Mouse (Mus musculus): ENCODE data around the gene Adh7.

Gene Adh7

DNA sequence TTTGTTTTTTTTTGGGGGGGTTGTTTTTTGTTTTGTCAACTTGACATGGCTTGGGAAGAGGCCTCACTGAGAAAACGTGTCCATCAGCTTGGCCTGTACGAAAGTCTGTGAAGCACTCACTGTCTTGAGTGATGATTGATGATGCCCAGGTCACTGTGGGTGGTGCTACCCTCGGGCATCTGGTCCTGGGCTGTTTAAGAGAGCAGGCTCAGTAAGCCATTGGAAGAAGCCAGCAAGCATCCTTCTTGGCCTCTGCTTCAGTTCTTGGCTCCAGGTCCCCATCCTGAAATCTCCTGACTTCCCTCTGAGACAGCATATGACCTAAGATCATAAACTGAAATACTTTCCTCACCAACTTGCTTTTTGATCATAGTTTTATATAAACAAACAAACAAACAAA, 37.8 kb downstream of the Adh7 start:
- no peak for DNase-seq

DNA sequence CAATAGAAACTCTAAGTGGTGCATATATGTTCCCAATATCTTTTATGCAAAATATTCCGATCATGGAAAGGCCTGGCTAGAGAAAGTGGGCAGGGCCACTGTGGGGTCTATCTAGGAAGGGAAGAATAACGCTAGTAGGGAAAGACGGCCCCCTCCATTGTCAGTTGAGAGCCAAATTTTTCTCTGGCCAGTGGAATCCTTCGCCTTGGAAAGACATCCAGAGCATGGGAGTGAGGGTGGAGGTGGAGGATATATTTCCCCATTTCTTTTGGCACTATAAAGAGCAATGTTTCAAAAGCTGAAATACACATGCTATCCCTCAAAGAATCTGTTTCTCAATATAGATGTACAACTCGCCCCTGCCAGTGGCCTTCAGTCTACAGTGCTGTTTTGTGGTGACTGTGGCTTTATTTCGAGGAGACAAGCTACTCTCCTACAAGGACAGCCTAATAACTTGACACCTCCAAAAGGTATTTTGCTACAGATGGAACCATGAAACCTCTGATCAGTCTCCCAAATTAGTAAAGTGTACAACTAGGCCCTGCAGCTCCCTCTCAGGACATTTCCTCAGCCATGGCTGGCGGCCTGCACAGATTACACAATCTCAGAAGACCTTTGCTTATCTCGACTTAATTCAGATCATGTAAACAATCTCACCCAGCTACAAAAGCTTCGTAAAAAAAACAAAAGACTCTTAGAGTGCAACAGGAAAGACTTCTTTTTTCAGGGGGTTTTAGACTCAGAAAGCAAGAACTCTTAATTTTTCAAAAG, 38.4 kb downstream of the Adh7 start:
- no peak for DNase-seq

DNA sequence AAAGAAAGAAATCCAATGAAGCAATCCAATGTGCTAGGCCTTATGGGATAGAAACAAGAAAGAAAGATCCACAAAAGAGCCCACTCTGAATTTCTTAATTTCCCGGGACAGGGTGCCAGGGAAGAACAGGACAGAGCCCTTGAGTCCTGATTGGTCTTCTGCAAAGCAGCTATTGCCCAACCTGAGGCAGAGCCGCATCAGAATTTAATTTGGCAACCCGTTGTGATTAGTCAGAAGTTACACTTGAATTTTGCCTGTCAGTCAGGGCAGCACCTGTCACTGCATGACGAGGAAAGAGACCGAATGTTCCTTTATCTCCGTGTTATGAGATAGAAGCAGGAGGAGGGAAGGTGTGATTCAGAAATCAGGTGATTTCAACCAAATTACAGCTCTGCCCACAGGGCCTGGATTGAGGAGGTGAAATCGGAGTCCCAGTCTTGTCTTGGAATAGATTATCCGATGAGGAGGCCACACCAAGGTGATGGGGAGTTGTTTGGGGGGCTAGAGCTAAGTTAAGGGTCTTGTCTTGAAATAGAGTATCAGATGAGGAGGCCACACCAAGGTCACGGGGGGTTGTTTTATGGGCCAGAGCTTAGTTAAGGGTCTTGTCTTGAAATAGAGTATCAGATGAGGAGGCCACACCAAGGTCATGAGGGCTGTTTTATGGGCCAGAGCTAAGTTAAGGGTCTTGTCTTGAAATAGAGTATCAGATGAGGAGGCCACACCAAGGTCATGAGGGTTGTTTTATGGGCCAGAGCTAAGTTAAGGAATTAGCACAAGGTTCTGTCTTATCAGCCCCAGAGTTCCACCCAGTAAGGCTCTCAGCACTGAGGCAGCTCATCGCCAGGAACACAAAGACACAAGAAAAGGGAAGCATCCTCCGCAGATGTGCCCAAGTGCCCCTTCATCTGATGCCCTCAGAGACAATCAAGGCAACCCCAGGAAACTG, 43.4 kb downstream of the Adh7 start, which contains the start of gene Adh1:
Gene Adh1 (plus strand): TSS at position 271 of the 949 bp plus-strand sequence.
- no peak for DNase-seq

DNA sequence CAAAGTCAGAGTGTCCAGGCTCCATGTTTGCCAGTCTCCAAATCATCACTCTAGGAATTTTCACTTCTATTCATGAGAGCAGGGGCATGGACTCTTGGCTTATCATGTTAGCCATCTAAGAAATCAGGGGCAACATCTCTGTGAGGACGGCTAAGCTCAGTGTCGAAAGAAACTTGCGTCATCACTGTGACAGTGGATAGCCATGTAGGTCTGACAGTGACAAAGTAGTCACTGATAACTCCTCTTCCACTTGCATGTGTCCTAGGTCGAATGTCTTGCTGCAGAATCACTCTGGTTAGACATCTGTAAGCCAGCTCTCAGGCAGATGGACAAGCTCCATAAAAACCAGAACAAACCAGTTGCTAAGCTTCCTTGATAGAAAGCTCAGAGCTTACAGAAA, 45.0 kb downstream of the Adh7 start:
- DNase-seq: no peak

DNA sequence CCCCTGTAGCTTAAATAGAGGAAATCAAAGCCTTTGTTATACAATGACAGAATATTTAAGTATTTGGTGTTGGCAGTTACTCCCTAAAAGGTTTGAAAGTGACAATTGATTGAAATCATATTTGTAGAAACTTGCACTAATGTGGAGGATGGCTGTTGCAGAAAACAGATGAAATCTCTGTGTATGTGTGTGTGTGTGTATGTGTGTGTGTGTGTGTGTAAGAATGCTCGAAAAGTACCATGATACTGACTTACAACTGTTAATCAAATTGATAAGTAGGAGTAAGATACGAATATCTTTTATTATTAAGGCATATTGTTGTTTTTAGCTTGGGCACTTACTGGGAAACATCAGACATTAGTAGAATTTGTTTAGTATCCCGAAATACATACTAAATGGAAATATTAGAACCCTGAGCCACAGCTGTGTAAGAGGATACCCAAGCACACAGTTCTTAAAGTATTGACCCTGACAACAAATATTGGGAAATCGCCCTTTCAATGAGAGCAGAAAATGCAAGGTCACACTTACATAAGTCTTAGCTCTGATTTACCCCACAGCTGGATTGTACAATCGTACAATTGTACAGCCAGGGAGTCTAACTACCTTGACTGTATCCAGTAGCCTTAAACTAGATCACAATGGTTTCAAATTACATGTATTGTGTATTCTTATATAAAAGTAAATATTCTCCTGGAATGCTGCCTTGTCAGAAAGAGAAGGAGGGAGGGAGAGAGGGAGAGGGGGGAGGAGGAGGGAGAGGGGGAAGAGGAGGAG, 45.8 kb downstream of the Adh7 start:
- DNase-seq: no peak

DNA sequence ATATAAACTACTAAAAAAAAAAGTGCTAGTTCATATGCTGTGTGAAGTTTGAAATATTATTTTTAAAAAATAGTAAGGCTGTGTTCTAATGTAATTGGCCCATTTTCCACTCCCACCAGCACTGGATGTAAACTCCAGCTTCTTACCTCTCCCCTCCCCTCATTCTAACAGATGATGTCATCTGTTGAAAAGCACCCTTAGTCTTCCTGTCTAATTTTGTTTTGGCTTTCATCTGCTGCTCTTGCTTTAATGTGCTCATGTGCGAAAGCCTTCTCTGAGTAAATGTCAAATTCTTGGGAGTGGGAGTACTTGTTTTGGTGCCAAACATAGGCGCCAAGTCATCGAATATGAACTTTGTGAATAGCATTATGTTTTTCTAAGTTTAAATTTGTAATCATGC, 47.1 kb downstream of the Adh7 start:
- peak; percentile 6 for DNase-seq

DNA sequence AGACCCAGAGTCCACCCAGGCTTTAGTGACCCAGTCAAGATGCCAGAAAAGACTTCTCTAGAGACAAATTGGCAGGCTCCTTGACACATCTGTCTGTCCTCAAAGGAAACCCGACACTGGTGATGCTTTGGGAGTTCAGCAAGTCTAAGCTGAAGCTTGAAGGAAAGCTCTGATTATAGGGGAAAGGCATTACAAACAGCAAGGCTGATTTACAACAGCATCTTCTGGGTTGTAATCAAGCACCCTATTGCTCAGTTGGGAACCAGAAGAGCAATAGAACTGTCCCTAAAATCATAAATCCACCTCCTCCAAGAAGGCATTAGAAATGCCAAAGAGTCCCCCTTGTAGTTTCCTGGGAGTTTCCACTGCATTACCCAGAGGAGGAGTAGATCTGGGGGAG, 52.9 kb downstream of the Adh7 start:
- no peak for DNase-seq

DNA sequence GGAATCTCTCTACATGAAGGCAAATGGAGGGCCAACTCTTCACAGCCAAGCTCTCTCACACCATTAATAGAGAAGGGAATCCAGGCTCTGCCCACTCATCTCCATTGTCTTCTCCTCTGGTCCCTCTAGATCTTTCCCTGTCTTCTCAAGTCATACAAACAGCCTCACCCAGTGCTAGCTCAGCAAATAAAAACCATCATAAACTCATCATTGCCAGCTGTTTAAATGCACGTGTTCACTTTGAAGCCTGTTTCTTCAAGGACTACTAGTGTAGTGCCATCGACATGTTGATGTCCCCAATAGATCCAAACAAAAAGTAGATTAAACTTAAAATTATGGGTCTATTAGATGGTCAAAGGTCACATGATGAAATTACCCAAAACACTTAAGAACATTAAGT, 53.7 kb downstream of the Adh7 start:
- DNase-seq: no peak

DNA sequence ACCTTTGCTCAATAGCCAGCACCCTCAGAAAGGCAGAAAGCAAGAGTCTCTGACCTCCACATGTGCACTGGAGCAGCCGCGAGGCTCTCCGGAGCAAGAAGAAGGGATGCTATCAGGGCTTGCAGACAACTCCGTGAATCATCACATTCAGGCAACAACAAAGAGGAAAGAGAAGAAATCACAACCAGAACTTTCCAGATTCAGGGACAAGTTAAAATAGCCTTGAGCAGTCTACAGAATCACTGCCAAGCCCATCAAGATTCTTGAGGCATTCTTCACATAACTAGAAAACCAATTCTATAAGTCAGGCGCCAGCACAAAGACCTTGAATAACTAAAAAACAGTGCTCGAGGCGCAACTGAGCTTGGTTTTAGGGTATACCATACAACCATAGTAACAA, 55.5 kb downstream of the Adh7 start:
- DNase-seq: no peak

DNA sequence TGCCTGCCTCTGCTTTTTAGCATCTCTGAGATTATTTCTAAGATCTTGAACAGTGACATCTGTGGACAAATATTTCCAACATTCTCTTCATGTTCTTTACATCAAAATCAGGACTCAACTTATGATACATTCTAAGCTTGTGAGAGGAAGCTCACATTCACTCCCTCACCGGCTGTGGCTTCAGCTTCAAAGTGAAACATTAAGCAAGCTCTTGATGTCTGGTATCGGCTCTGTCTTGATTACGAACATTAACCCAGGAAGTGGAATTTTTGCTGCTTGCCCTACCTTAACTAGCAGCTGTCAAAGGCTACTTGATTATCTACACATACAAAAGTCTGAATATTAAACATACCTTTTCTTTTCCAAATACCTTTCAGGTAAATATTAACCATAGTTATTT, 57.5 kb downstream of the Adh7 start:
- no peak for DNase-seq

DNA sequence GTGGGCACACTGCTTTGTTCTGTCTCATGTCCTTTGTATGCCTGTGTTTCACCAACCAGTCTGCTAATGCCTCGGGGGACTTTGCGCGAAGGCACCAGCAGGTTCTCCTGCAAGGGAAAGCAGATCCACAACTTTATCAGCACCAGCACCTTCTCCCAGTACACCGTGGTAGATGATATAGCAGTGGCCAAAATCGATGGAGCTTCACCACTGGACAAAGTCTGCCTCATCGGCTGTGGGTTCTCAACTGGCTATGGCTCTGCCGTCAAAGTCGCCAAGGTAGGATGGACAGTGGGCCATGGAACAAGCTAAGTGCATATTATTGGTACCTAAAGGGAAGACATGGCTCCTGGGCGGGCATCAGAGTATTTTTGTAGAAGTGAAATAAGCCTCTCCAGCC, 65.0 kb downstream of the Adh7 start:
- DNase-seq: no peak

Data from right cerebral cortex, adult 18-20 months (tissue).